Mouse (Mus musculus) brain, embryonic 18.5 days (tissue): ENCODE data around the gene Ptgis.

Experiments used
- DNase-seq: peaks from one replicate; pipeline ENCODE4 v3.0.0-alpha.2; 2012; ENCODE audit warnings: low read depth, low spot score

Gene Ptgis

DNA sequence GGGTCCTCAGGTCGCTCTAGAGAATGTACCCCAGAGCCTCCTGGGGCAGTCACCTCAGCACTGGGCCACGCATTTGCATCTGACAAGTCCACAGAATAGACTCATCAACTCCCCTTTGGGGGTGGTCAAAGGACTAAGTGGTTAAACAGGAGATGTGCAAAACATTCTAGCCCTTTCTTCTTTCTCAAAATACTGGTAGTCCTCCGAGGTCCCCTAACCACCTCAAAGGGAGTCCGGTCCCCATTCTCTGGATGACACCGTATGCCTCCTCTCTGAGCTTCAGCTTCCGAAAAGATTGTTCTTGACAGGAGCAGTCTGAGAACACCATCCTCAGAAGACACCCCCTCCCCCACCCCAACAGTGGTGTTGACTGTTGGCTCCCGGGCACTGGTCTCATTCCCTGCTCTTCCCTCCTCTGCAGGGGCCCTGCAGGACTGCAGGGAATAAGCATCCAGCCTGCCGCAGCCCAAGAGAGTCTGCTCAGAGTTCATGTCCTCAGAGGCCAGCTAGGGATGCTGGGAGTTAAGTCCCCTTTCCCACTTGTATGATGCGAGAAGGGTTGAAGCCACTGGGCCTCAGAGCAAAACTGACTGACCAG, 84.2 kb downstream of the Ptgis start:
- no peak for DNase-seq

GRCm38 (mm10) chr2:167155541-167155973, 84.8 kb downstream of the Ptgis start:
- DNase-seq, result no peak

- no peak for DNase-seq
Observed at GRCm38 (mm10) chr2:167150880-167151279, 89.5 kb downstream of the Ptgis start.

- DNase-seq, result no peak
Observed at GRCm38 (mm10) chr2:167150135-167150534, 90.3 kb downstream of the Ptgis start.

- DNase-seq, result no peak
Observed at GRCm38 (mm10) chr2:167149035-167149434, 91.4 kb downstream of the Ptgis start.

DNA sequence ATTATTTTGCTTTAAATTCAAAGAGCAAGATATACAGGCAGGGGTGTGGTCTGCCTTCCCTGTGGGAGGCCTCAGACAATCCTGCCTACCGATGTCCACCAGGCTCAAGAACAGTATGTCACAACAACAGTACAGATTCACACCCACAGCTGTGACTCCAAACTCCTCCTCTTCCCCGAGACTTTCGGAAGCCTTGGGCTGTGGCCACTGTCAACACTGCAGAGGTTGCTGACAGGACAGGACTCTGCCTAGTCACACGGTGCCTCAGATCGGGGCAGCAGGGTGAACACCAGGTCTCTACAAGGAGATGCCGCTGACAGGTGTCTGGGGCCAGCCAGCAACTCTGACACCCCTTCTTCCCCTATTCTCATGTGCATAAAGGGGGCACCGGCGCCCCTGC, 92.7 kb downstream of the Ptgis start:
- DNase-seq, result no peak

DNA sequence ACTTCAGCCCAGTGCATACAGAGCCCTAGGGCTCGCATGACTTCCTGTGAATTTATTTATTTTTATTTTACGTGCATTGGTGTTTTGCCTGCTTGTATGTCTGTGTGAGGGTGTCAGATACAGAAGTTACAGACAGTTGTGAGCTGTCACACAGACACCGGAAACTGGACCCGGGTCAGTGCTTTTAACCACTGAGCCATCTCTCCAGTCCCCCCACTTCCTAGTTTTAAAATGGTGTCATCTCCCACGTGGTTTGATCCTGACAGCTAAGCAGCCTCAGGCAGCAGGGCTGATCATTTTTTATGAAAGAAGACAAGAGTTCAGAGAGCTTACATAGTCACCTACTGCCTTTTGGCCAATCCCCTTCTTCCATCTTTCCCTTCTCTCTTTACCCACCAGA, 94.5 kb downstream of the Ptgis start:
- DNase-seq, result no peak

GRCm38 (mm10) chr2:167144439-167145307, 95.7 kb downstream of the Ptgis start:
- DNase-seq, result no peak

DNA sequence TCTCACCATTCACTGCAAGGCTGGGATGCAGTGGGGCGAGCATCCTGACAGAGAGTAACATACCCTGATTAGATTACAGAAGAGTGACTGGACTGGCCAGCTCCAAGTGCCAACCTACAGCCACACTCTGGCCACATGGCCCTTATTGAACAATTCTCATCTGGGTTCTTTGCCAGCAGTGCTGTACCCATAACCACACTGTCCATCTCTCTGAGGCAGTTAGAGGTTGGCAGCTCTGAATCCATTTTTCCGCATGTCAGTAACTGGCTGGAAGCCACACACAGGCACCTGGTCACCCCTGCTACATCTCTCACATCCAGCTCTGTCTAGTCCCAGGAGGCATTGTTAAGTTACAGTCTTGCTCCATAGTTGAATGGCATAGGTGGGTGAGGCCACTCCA, 96.5 kb downstream of the Ptgis start:
- DNase-seq, result no peak

DNA sequence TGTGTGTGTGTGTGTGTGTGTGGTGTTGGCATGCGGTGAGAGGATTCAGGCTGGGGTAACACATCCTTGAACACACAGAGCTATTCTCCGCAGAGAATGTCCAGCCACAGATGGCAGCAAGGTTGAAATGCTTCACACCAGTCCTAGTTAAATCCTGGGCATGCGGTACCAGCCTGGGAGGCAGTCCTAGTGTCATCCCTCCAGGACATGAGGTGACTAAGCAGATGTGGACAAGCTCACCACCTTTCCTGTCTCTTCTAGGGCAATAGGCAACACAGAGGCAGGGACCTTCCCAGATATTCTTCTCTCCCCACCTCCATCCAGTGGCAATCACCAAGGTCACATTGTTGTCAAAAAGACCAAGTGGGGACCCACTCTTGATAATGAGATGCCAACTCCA, 98.1 kb downstream of the Ptgis start:
- DNase-seq, result no peak

DNA sequence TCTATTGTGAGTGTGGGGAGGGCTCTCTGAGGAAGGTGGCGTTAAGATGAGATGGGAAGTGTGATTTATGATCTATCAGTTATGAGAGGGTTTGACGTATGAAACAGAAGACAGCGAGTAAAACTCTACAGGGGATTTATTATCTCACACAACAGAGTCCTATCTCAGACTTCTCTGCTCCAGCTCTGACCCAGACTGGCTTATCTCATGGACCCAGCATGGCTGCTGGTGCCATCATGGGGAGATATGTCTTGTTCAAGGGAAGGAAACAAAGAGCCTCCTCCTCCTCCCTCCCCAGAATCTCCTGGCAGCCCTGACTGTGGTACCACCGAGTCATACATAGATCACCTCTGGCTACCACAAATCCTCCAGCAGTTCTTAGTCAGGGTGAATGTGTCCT, 98.6 kb downstream of the Ptgis start:
- no peak for DNase-seq
